Mouse (Mus musculus): ENCODE results near the gene Dnajc6. TPM values are rescaled to one million over a fixed set of nuclear protein-coding genes. Genes with fewer than 3 reads are reported as not detected.

Gene Dnajc6
- polyA plus RNA-seq, 1 experiment from 2014 or later = 1.7 TPM

DNA sequence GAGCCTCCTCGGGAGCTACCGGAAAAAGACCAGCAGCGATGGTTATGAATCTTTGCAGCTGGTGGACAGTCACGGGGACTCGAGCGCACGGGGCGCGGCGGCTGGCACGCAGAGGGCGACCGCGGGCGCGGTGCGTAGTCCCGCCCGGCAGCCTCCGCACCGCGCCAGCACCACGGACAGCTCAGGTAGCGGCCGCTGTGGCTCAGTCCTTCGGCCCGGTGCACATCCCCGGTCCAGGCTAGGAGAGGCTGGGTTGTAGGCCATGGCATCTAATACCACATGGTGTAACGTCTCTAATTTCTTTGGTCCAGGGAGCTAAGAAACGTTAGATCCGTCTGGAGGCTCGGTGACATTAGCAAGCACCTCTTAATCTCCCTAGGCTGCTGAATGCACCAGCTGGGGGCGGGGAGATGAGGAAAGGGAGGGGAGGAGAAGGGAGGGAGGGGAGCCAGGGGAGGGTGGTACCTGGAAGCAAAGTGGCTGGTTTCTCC lies 54.3 kb downstream of the Dnajc6 start:
- Histone ChIP-seq H3K4me3 (replicated peaks) (peak overlapping the region; percentile 37), H3K4me1 (0 out of 2 replicates have a peak, but pooled peaks cover 8% of the 10 kb centered on the region), H3K9ac (no peak overlapping the region), H3K27me3 (replicated peaks) (peaks cover 17% of the 10 kb centered on the region; the same call in 1 of the 2 replicates), H3K36me3 (no peaks in the 10 kb centered on the region), H3K4me2 (peak overlapping the region; percentile 69), H3K27ac (no peak overlapping the region), H3K9me3 (no peaks in the 10 kb centered on the region)
- under 1% methylated on average over 33 of the region's 33 CpGs for WGBS
- ATAC-seq (ENCODE audit: insufficient read depth, low FRiP score, low read depth) = peak; percentile 80; the same call in 1 of the 2 replicates

DNA sequence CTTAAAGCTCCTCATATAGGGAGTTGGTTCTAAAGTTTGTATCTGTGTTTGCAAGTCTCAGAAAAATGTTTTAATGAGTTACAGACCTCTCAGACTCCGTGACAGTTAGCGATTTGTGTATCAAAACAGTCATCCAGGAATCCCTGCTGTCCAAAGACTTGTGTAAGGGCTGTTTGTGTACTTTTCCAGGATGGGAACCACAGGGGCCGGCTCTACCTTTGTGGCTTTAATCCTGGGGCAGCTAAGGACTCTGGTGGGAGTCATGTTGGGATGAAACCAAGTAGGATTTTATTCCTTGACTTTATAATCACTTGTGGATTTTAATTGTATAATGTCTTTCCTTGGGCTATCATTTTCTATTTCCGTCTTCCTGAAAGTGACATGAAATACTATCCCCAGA lies 55.0 kb downstream of the Dnajc6 start:
- H3K4me1 ChIP-seq = 0 out of 2 replicates have a peak, but pooled peaks cover 8% of the 10 kb centered on the region
- no peak overlapping the region for H3K9ac ChIP-seq
- H3K36me3 ChIP-seq = no peaks in the 10 kb centered on the region
- no peak overlapping the region for H3K4me2 ChIP-seq
- no peak overlapping the region for H3K27ac ChIP-seq
- H3K4me3 ChIP-seq (replicated peaks) = no peak overlapping the region
- H3K27me3 ChIP-seq (replicated peaks) = peaks cover 17% of the 10 kb centered on the region; the same call in 1 of the 2 replicates
- no peaks in the 10 kb centered on the region for H3K9me3 ChIP-seq
- WGBS = 22% methylated on average over 4 of the region's 4 CpGs
- ATAC-seq (ENCODE audit: insufficient read depth, low FRiP score, low read depth) = no peak

DNA sequence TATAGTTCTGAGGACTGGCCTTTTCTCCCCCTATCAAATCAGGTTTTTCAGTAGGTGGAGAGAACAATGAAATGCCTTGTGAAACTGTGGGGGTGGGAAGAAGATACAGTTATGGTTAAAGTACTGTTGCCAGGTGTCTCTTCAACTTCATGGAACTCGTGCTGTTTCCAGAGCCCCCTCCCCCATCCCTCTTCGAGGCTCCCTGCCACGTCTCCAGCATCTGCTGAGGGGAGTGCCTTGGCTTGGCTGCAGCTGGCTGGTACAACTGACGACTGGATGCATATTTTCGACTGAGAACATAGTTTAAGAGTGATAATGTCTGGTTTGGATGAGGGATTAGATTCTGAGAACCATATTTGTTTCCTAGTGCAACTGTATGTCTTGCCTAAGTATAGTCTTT lies 55.9 kb downstream of the Dnajc6 start:
- Histone ChIP-seq H3K9ac (no peak overlapping the region), H3K4me2 (no peak overlapping the region), H3K27me3 (replicated peaks) (peaks cover 17% of the 10 kb centered on the region; the same call in 1 of the 2 replicates), H3K27ac (no peak overlapping the region), H3K4me1 (0 out of 2 replicates have a peak, but pooled peaks cover 8% of the 10 kb centered on the region), H3K9me3 (no peaks in the 10 kb centered on the region), H3K4me3 (replicated peaks) (no peak overlapping the region), H3K36me3 (no peaks in the 10 kb centered on the region)
- no peak for ATAC-seq (ENCODE audit: insufficient read depth, low FRiP score, low read depth)
- WGBS = 22% methylated on average over 5 of the region's 5 CpGs

DNA sequence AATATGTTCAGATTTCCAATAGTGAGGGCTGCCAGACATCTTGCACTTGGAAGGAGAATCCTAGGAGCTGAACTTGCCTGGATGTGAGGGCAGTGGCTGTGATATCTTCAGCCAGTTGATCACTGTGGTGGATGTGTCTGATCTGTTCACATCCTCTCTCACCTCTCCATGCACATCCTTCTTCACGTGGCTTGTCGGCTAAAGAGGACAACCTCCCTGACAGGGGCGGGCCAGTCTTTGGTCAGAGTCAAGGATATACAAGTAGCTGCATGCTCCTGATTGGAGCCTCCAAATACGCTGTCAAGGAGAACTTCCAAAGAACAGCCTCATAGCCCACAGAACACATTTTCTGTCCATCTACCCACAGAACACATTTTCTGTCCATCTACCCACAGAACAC lies 58.6 kb downstream of the Dnajc6 start:
- Histone ChIP-seq H3K36me3 (no peaks in the 10 kb centered on the region), H3K4me2 (no peak overlapping the region), H3K9me3 (no peaks in the 10 kb centered on the region), H3K9ac (no peak overlapping the region), H3K27ac (no peak overlapping the region), H3K4me3 (replicated peaks) (no peak overlapping the region), H3K27me3 (replicated peaks) (0 out of 2 replicates have a peak, but pooled peaks cover 8% of the 10 kb centered on the region), H3K4me1 (0 out of 2 replicates have a peak, but pooled peaks cover 8% of the 10 kb centered on the region)
- ATAC-seq (ENCODE audit: insufficient read depth, low FRiP score, low read depth) = no peak
- 70% methylated on average over 4 of the region's 4 CpGs for WGBS

DNA sequence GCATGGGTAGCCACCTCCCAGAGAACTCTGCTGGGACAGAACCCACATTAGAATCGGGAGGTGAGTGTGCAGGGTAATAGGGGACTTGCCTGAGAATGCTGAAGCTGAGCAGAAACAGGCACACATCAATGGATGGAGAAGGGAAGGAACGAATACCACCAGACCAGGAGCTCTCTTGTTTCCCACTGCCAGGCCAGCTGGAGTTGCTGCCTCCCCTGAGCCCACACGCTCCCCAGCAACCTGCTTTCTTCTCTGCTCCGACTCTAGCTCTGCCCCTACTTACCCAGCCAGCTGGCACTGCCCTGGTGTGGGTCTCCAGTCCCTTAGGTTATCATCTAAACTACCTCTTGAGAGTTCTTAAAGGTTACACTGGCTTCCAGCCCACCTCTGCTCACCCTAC lies 63.7 kb downstream of the Dnajc6 start:
- Histone ChIP-seq H3K9me3 (no peaks in the 10 kb centered on the region), H3K4me1 (no peaks in the 10 kb centered on the region), H3K36me3 (no peaks in the 10 kb centered on the region), H3K27ac (no peak overlapping the region), H3K4me2 (no peak overlapping the region), H3K4me3 (replicated peaks) (no peak overlapping the region), H3K9ac (no peak overlapping the region), H3K27me3 (replicated peaks) (no peaks in the 10 kb centered on the region)
- ATAC-seq (ENCODE audit: insufficient read depth, low FRiP score, low read depth) = no peak
- WGBS = 72% methylated on average over 4 of the region's 4 CpGs

DNA sequence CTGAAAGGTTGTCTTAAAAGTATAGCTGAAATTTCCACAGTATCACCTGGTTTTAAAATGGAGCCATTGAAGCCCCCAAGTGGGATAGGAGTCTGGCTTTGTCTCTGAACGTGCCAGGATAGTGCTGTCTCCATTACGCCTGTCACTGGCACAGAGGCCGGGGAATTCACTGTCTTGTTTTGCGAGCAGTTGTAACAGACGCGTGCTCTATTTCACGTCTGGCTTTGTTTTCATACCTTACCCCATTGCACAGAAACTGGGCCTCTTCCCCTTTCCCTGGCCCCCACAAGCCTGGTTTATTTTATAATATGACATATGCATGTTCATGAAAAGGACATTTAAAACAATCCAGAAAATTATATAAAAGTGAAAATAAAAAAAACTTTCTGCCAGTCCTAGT lies 66.4 kb downstream of the Dnajc6 start:
- no peak for ATAC-seq (ENCODE audit: insufficient read depth, low FRiP score, low read depth)
- H3K4me3 ChIP-seq (replicated peaks) = no peak overlapping the region
- no peaks in the 10 kb centered on the region for H3K27me3 ChIP-seq (replicated peaks)
- no peak overlapping the region for H3K9ac ChIP-seq
- no peaks in the 10 kb centered on the region for H3K9me3 ChIP-seq
- H3K4me1 ChIP-seq = no peaks in the 10 kb centered on the region
- H3K27ac ChIP-seq = no peak overlapping the region
- no peak overlapping the region for H3K4me2 ChIP-seq
- 80% methylated on average over 7 of the region's 7 CpGs for WGBS
- H3K36me3 ChIP-seq = no peaks in the 10 kb centered on the region

DNA sequence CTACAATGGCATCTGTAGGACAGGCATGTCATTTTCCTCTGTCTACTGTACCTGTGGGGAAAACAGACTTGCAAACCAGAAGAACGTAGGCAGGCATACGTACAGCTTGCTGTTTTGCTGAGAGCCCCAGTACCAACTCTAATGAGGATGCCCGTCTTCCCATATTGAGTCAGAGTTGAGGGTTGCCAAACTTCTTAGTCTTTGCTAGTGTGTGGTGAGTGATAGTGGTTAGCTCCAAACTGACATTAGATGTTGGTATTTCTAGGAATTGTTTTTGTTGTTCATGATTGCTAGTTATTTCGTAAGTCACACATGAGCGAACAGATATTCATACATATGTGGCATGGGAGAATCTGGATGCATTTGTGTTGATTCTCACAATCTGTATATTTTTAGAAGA lies 67.2 kb downstream of the Dnajc6 start:
- 93% methylated on average over 5 of the region's 5 CpGs for WGBS
- Histone ChIP-seq H3K27me3 (replicated peaks) (no peaks in the 10 kb centered on the region), H3K9me3 (no peaks in the 10 kb centered on the region), H3K4me3 (replicated peaks) (no peak overlapping the region), H3K4me2 (no peak overlapping the region), H3K4me1 (no peaks in the 10 kb centered on the region), H3K36me3 (no peaks in the 10 kb centered on the region), H3K9ac (no peak overlapping the region), H3K27ac (no peak overlapping the region)
- ATAC-seq (ENCODE audit: insufficient read depth, low FRiP score, low read depth) = no peak

DNA sequence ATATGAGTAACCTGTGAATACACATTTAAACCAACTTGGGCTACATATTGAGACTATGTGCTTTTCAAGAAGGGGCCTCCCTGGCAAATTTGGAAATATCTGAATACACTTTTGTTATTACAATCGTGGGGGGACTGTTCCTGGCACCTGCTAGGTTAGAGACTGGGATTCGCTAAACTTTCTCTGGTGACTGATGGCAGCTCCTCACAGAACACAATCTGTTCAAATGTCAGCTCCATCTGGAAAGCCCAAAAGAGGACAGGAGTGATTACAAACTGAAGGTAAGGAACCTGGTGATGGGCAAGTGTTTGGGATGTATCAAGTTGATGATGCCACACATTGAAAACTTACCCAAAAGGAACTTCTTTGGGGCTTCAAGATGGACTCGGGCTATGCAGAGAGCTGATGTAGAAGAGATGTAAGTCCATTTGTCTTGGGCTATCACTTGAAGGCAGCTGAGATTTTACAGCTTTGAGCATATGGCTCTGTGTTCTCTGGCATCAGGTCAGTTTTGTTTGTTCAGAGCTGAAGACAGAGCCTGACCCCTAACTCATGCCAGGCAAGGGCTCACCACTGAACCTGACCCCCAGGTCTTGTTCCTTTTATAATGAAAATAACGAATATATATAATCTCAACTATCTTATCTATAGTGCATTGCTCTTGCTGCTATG lies 68.4 kb downstream of the Dnajc6 start:
- Histone ChIP-seq H3K4me2 (no peak overlapping the region), H3K27ac (no peak overlapping the region), H3K4me3 (replicated peaks) (no peak overlapping the region), H3K36me3 (no peaks in the 10 kb centered on the region), H3K9ac (no peak overlapping the region), H3K4me1 (no peaks in the 10 kb centered on the region), H3K27me3 (replicated peaks) (no peaks in the 10 kb centered on the region), H3K9me3 (no peaks in the 10 kb centered on the region)
- 77% methylated on average over 4 of the region's 4 CpGs for WGBS
- no peak for ATAC-seq (ENCODE audit: insufficient read depth, low FRiP score, low read depth)

DNA sequence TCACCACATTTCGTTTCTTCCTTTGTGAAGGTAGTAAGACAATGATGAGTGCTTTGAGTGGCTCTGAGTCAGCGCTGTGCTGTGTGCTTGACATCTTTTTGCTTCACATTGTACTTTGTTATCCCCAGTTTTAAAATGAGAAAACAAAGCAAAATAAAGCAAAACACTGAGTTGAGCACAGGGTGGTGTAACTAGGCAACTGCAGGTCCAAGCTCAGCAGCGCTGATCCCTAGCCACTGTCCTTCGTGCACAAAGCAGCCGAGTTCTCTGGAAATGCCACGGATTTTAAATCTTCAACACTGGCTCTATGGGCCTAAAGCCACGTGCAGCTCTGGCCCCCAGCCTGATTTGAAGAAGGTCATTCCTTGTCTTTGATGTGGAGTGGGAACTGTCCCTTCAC lies 72.6 kb downstream of the Dnajc6 start:
- Histone ChIP-seq H3K9ac (no peak overlapping the region), H3K4me2 (no peak overlapping the region), H3K4me1 (no peaks in the 10 kb centered on the region), H3K27me3 (replicated peaks) (no peaks in the 10 kb centered on the region), H3K36me3 (no peaks in the 10 kb centered on the region), H3K27ac (no peak overlapping the region), H3K4me3 (replicated peaks) (no peak overlapping the region), H3K9me3 (no peaks in the 10 kb centered on the region)
- WGBS = 68% methylated on average over 7 of the region's 7 CpGs
- no peak for ATAC-seq (ENCODE audit: insufficient read depth, low FRiP score, low read depth)

DNA sequence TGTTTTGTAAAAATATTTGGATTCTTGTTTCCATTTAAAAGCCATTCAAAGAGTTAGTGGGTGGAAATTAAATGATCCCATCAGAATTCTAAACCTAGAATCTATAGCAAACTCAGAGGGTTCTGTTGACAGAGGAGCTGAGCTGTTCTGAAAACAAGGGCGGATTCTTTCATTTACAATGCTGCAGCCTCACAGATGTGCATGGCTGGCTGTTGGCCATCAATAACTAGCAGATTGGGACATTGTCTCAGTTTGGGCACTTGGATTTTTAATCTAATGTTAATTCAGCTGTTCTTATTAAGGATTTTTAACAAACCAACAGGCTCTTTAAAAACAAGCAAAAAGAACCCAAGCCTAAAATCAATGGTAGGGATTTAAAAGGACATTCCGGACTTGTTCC lies 75.7 kb downstream of the Dnajc6 start:
- no peaks in the 10 kb centered on the region for H3K9me3 ChIP-seq
- H3K4me1 ChIP-seq = no peaks in the 10 kb centered on the region
- H3K4me3 ChIP-seq (replicated peaks) = no peak overlapping the region
- H3K27ac ChIP-seq = no peak overlapping the region
- H3K4me2 ChIP-seq = no peak overlapping the region
- no peak for ATAC-seq (ENCODE audit: insufficient read depth, low FRiP score, low read depth)
- no peaks in the 10 kb centered on the region for H3K36me3 ChIP-seq
- H3K27me3 ChIP-seq (replicated peaks) = no peaks in the 10 kb centered on the region
- 77% methylated on average over 2 of the region's 2 CpGs for WGBS
- no peak overlapping the region for H3K9ac ChIP-seq

DNA sequence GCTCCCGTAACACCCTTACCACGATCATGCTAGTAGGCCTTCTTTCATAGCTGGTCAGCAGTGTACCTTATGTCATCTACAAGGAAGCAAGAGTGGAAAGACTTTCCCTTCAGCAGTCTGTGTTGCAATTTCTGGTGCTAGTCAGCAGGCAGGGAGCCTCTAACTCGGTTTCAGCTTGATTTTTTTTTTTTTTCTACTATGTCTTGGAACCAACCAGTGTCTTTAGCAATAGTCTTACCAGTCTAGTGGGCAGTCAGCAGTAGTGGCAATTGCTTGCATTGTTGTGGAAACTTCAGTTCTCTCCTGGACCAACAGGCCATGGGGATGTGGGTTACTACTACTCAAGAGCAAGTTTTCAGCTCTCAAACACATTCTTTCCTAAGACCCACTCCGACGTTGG lies 78.9 kb downstream of the Dnajc6 start:
- H3K9me3 ChIP-seq = no peaks in the 10 kb centered on the region
- no peak for ATAC-seq (ENCODE audit: insufficient read depth, low FRiP score, low read depth)
- no peak overlapping the region for H3K4me3 ChIP-seq (replicated peaks)
- H3K27ac ChIP-seq = no peak overlapping the region
- H3K9ac ChIP-seq = no peak overlapping the region
- 88% methylated on average over 5 of the region's 5 CpGs for WGBS
- no peaks in the 10 kb centered on the region for H3K36me3 ChIP-seq
- no peak overlapping the region for H3K4me2 ChIP-seq
- H3K4me1 ChIP-seq = no peaks in the 10 kb centered on the region
- no peaks in the 10 kb centered on the region for H3K27me3 ChIP-seq (replicated peaks)

DNA sequence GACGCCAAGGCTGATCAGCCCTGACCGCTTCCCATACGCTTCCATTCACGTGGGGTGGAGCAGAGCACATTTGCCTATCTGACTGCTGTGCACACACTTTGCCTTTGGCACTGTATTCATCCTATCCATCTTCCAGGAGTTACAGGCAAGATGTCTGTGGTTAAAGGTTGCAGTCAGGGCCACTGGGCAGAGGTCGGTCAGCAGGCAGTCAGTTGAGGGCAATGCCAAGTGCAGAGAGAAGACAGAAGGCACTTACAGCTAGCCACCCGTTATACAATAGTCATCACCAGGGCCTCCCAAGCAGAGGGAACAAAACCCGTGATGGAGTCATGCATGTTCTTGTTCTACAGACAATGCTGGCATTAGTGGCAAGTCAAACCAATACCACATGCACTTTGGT lies 82.3 kb downstream of the Dnajc6 start:
- Histone ChIP-seq H3K4me2 (no peak overlapping the region), H3K27ac (no peak overlapping the region), H3K36me3 (no peaks in the 10 kb centered on the region), H3K4me3 (replicated peaks) (no peak overlapping the region), H3K4me1 (no peaks in the 10 kb centered on the region), H3K27me3 (replicated peaks) (no peaks in the 10 kb centered on the region), H3K9ac (no peak overlapping the region), H3K9me3 (no peaks in the 10 kb centered on the region)
- no peak for ATAC-seq (ENCODE audit: insufficient read depth, low FRiP score, low read depth)
- WGBS = 77% methylated on average over 7 of the region's 7 CpGs

Measured in stomach, embryonic 15.5 days (tissue).